Mouse (Mus musculus) limb, embryonic 14.5 days (tissue): ENCODE data around the gene Slc13a1. TPM values are rescaled to one million over a fixed set of nuclear protein-coding genes. Genes with fewer than 3 reads are reported as not detected.

Experiments
- ATAC-seq: fragments of 200-750 bp; cut with Nextera tagmentation; 2 replicates; pipeline ENCODE4 v1.8.0; 2017; ENCODE audit warnings: low read depth, moderate number of reproducible peaks, moderate TSS enrichment; ENCODE audit not compliant: low FRiP score
- DNase-seq: peaks from one replicate; pipeline ENCODE4 v3.0.0-alpha.2; 2015; ENCODE audit warnings: low spot score
- H3K27ac ChIP-seq: fragments of 300-500 bp; sonication (generic); replicated peaks from 2 replicates; pipeline ENCODE4 v1.5.1; 2014; ENCODE audit warnings: low read depth, mild to moderate bottlenecking, low read length, moderate library complexity, mixed read lengths
- H3K27me3 ChIP-seq: fragments of 300-500 bp; sonication (generic); 2 replicates; pipeline ENCODE4 v1.6.1; 2014; ENCODE audit warnings: low read length, mixed read lengths; ENCODE audit not compliant: control insufficient read depth, insufficient read depth
- H3K36me3 ChIP-seq: fragments of 300-500 bp; sonication (generic); 2 replicates; pipeline ENCODE4 v1.6.1; 2014; ENCODE audit warnings: mild to moderate bottlenecking, low read length, moderate library complexity, mixed read lengths; ENCODE audit not compliant: control insufficient read depth, insufficient read depth
- H3K4me1 ChIP-seq: fragments of 300-500 bp; sonication (generic); 2 replicates; pipeline ENCODE4 v1.6.1; 2014; ENCODE audit warnings: antibody characterized with exemption, low read length, mixed read lengths; ENCODE audit not compliant: control insufficient read depth, insufficient read depth
- H3K4me2 ChIP-seq: fragments of 300-500 bp; sonication (generic); replicated peaks from 2 replicates; pipeline ENCODE4 v1.6.1; 2014; ENCODE audit warnings: low read depth, mild to moderate bottlenecking, low read length, moderate library complexity; ENCODE audit not compliant: severe bottlenecking
- H3K4me3 ChIP-seq: fragments of 300-500 bp; sonication (generic); replicated peaks from 2 replicates; pipeline ENCODE4 v1.5.1; 2014; ENCODE audit warnings: low read length
- H3K9ac ChIP-seq: fragments of 300-500 bp; sonication (generic); 2 replicates; pipeline ENCODE4 v1.6.1; 2014; ENCODE audit warnings: mild to moderate bottlenecking, low read depth, low read length, moderate library complexity; ENCODE audit not compliant: severe bottlenecking
- H3K9me3 ChIP-seq: fragments of 300-500 bp; sonication (generic); 2 replicates; pipeline ENCODE4 v1.6.1; 2016; ENCODE audit warnings: low read length; ENCODE audit not compliant: control insufficient read depth
- POLR2A ChIP-seq: fragments of 200-500 bp; IDR thresholded peaks from 2 replicates; pipeline ENCODE4 v1.8.0; 2012; ENCODE audit warnings: inconsistent platforms, mild to moderate bottlenecking, moderate library complexity, borderline replicate concordance; ENCODE audit not compliant: insufficient read depth, insufficient read length; ENCODE audit errors: extremely low read depth
- WGBS: fragments of 180-500 bp; shearing (Covaris S2); extraction: QIAGEN DNeasy Blood & Tissue Kit; methylation state at CpG from one replicate; pipeline ENCODE4 v1.1.7; 2014; 5-methylcytosine and 5-hydroxymethylcytosine counted together
- polyA plus RNA-seq, 2 experiments: library from polyadenylated mRNA; depleted of rRNA in 1 of 2; stranded (reverse) in 1 of 2; unstranded in 1 of 2; fragments of >200 nt; fragmentation: Nextera tagmentation in 1 of 2; extraction: Ambion mirVana in 1 of 2; gene quantifications; 2 replicates each; pipeline versions ENCODE4 v1.2.1 to v1.2.3; 2012 to 2014

Slc13a1 gene
- polyA plus RNA-seq, 2 experiments: not detected

DNA sequence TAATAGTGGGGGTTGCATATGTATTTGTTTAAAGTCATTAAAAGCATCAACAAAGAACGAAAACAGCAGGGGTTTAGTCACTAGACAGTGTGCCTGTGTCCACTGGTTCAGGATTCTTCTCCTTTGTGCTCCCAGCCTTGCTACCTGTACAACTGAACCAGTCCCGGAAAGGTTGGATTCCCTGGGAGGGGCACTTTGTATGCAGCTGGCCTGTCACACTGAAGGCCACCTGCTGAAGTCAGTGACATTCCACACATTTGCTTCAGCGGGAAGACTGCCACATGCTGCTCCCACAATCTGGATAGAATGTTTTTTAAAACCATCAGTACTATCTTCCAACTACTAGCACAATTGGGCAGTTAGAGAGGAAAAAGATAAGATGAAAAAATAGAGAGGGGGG is 61.7 kb downstream of the Slc13a1 start:
- Histone ChIP-seq H3K4me2 (no peak overlapping the region), H3K4me1 (no peaks in the 10 kb centered on the region), H3K36me3 (no peaks in the 10 kb centered on the region), H3K27me3 (no peaks in the 10 kb centered on the region), H3K9me3 (no peaks in the 10 kb centered on the region), H3K27ac (no peak overlapping the region), H3K4me3 (no peak overlapping the region), H3K9ac (no peak overlapping the region)
- ATAC-seq (no peak), DNase-seq (no peak)
- WGBS: 55% methylated on average over 3 of the region's 3 CpGs
- no peak for TF ChIP-seq POLR2A

DNA sequence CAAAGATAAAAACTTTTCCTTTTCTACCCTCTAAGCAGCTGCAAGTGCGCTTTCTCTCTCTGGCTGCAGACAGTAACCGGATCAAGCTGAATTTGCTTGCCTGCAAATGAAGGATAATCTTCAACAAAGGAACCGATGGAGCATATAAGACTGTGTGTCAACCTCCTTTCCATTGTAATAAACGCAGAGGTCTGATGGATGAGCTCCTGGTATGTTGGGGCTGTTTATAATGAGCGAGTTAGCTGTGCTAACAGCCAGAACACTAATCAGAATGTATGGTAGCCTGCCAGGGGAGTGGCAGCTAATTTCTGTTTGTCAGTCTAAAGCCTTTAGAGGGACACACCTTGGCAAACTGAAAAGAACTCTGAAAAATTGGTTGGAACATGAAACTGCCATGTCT is 62.2 kb downstream of the Slc13a1 start:
- H3K27me3 ChIP-seq: no peaks in the 10 kb centered on the region
- H3K4me2 ChIP-seq: no peak overlapping the region
- no peaks in the 10 kb centered on the region for H3K9me3 ChIP-seq
- no peak for TF ChIP-seq POLR2A
- H3K36me3 ChIP-seq: no peaks in the 10 kb centered on the region
- H3K27ac ChIP-seq: no peak overlapping the region
- no peak overlapping the region for H3K9ac ChIP-seq
- no peaks in the 10 kb centered on the region for H3K4me1 ChIP-seq
- DNase-seq: no peak
- WGBS: 78% methylated on average over 5 of the region's 5 CpGs
- no peak for ATAC-seq
- H3K4me3 ChIP-seq: no peak overlapping the region

DNA sequence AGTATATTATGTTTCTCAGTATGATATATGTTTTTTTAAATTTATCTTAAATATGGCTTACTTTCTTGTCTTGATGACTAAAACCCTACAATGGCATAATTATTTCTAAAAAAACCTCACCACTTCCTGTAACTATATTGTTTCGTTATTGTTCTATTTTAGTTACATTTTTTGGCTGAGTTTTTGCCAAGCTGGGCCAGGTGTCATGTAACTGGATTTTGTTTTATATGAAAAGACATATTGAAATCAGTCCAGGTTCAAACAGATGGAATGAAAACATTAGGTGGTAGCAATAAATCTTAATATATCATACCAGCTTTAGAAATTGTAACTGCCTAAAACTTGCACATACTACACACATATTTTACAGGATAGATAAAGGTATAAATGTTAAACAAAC is 66.6 kb downstream of the Slc13a1 start:
- 70% methylated on average over 1 of the region's 1 CpGs for WGBS
- no peak overlapping the region for H3K9ac ChIP-seq
- TF ChIP-seq POLR2A: no peak
- H3K27ac ChIP-seq: no peak overlapping the region
- H3K36me3 ChIP-seq: no peaks in the 10 kb centered on the region
- H3K27me3 ChIP-seq: no peaks in the 10 kb centered on the region
- H3K4me2 ChIP-seq: no peak overlapping the region
- DNase-seq: no peak
- H3K4me1 ChIP-seq: no peaks in the 10 kb centered on the region
- ATAC-seq: no peak
- H3K9me3 ChIP-seq: no peaks in the 10 kb centered on the region
- H3K4me3 ChIP-seq: no peak overlapping the region

DNA sequence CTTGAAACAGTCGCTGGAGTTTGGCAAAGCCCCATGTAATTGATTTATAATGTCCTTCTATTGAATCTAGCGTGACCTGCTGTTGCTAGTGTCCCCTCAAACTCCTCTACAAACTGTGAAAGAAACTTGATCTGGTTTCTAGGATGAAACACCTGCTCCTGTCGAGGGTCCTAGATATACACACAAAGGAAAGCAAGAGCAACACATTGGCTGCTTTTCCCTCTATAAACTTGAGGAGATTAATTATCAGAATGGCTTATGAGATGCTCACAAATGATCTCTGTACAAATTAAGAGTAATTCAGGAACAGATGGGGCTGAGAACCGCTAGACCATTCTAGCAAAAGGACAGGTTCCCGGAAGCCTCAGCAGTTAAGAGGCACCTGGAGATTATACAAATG is 67.2 kb downstream of the Slc13a1 start:
- DNase-seq (no peak), ATAC-seq (no peak)
- no peak for TF ChIP-seq POLR2A
- Histone ChIP-seq H3K36me3 (no peaks in the 10 kb centered on the region), H3K27me3 (no peaks in the 10 kb centered on the region), H3K9me3 (no peaks in the 10 kb centered on the region), H3K4me2 (no peak overlapping the region), H3K4me3 (no peak overlapping the region), H3K4me1 (no peaks in the 10 kb centered on the region), H3K27ac (no peak overlapping the region), H3K9ac (no peak overlapping the region)
- 55% methylated on average over 5 of the region's 5 CpGs for WGBS

DNA sequence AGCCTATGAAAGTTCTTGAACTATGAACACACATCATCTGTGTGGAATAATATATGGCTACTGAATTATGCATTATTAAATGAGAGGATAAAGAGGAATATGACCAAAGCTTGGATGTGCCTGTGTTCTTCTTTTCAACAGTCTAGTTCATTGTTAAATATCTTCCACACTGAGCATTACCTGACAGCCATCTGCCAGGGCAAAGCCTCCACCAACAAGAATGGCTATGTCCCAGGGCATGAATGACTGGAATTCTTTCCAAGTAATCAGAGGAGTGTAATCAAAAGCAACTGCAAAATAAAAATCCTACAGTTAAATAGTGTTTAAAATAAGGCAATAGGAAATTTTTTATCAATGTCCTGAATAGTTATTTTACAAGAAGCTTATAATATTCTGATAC is 70.5 kb downstream of the Slc13a1 start:
- Histone ChIP-seq H3K27ac (no peak overlapping the region), H3K4me2 (no peak overlapping the region), H3K9ac (no peak overlapping the region), H3K9me3 (no peaks in the 10 kb centered on the region), H3K4me1 (no peaks in the 10 kb centered on the region), H3K27me3 (no peaks in the 10 kb centered on the region), H3K36me3 (no peaks in the 10 kb centered on the region), H3K4me3 (no peak overlapping the region)
- no peak for TF ChIP-seq POLR2A
- ATAC-seq (no peak), DNase-seq (no peak)

DNA sequence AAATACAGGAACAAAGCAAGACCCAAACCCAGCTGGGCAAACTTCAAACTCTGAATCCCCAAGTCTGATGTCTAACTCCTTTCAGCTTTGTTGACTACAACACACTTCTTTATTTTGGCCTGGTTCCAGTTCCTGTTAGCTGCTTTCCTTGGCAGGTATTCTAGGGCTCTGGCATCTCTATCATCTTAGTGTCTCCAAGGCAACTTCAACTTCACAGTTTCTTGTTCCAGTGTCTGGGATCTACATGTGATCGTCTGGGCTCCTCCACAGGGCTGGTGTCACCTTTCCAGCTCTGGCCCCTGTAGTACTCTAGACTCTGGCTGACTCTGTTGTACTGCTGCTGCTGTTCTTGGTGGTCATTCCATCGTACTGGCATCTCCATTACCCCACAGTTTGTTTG is 91.8 kb downstream of the Slc13a1 start:
- no peak for TF ChIP-seq POLR2A
- 54% methylated on average over 2 of the region's 2 CpGs for WGBS
- H3K27ac ChIP-seq: no peak overlapping the region
- no peak for ATAC-seq
- H3K4me3 ChIP-seq: no peak overlapping the region
- no peak overlapping the region for H3K4me2 ChIP-seq
- H3K4me1 ChIP-seq: no peaks in the 10 kb centered on the region
- H3K9me3 ChIP-seq: no peaks in the 10 kb centered on the region
- no peak overlapping the region for H3K9ac ChIP-seq
- H3K36me3 ChIP-seq: no peaks in the 10 kb centered on the region
- no peak for DNase-seq
- H3K27me3 ChIP-seq: no peaks in the 10 kb centered on the region
